Mouse (Mus musculus): ENCODE measurements around the gene Rbms2. TPM values are rescaled to one million over a fixed set of nuclear protein-coding genes. Genes with fewer than 3 reads are reported as not detected.
"Not testable (repeated sequence)": the region's sequence is repeated elsewhere in the genome, so short reads cannot be mapped to it uniquely, and the experiment has no call there.

The Rbms2 gene
- polyA plus RNA-seq, 1 experiment from 2014 or later: 36.0 TPM

DNA sequence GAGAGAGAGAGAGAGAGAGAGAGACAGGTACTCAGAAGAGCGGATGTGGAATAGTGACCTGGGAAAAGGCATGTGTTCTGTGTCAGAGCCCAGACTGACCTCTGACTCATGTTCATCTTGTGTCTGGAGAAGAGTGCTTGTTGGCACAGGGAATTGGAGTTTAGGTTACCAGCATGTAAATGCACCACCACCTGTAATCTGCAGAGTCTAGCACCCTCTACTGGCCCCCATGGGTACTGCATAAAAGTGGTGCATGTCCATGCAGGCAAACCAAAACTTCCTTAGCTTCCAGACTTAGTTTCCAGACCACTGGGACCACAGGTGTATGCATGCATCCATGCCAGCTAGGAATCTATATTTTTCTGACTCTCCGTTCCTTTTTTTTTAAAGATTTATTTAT is 5.9 kb upstream of the Rbms2 start:
- no peak overlapping the region for H3K9ac ChIP-seq (ENCODE audit: low read depth, low read length)
- H3K27me3 ChIP-seq (ENCODE audit: control insufficient read depth, insufficient read depth, low read length): no peaks in the 10 kb centered on the region
- no peak overlapping the region for H3K4me3 ChIP-seq (ENCODE audit: low read length)
- no peaks in the 10 kb centered on the region for H3K9me3 ChIP-seq (ENCODE audit: control insufficient read depth, low read length)
- 40% methylated on average over 2 of the region's 2 CpGs for WGBS
- peak; percentile 69 for ATAC-seq (ENCODE audit: low FRiP score, low TSS enrichment)
- H3K4me1 ChIP-seq (ENCODE audit: control insufficient read depth, insufficient read depth, low read length): 0 out of 2 replicates have a peak, but pooled peaks cover 5% of the 10 kb centered on the region
- no peak overlapping the region for H3K27ac ChIP-seq (ENCODE audit: low read depth, low read length)
- H3K36me3 ChIP-seq (ENCODE audit: control insufficient read depth, insufficient read depth, low read length): no peaks in the 10 kb centered on the region
- H3K4me2 ChIP-seq (replicated peaks; ENCODE audit: low read depth, low read length): no peak overlapping the region

DNA sequence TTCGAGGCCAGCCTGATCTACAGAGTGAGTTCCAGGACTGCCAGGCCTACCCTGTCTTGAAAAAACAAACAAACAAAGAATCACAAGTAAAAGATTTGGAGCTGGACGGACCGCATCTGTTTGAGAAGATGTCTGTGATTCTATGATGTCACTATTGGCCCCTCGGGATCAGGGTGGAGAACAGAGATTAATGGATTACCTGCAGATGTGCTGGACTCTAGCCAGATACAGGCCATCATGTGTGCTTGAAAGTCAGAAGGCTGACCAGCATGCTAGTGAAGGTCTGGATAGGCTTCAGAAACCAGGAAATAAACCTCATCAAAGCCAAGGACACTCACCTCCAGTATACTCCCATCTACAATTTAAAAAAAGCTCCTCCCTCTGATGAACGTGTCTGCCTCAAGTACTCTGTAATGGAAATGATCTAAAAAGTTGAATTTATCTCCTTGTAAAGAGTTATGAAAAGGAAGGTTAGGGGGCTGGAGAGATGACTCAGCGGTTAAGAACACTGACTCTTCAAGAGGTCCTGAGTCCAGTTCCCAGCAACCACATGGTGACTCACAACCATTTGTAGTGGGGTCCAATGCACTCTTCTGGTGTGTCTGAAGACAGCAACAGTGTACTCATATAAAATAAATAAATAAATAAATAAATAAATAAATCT is 5.3 kb upstream of the Rbms2 start:
- 70% methylated on average over 6 of the region's 6 CpGs for WGBS
- Histone ChIP-seq H3K9ac (ENCODE audit: low read depth, low read length) (no peak overlapping the region), H3K36me3 (ENCODE audit: control insufficient read depth, insufficient read depth, low read length) (no peaks in the 10 kb centered on the region), H3K27me3 (ENCODE audit: control insufficient read depth, insufficient read depth, low read length) (no peaks in the 10 kb centered on the region), H3K4me1 (ENCODE audit: control insufficient read depth, insufficient read depth, low read length) (0 out of 2 replicates have a peak, but pooled peaks cover 5% of the 10 kb centered on the region), H3K27ac (ENCODE audit: low read depth, low read length) (no peak overlapping the region), H3K4me2 (replicated peaks; ENCODE audit: low read depth, low read length) (no peak overlapping the region), H3K9me3 (ENCODE audit: control insufficient read depth, low read length) (no peaks in the 10 kb centered on the region), H3K4me3 (ENCODE audit: low read length) (no peak overlapping the region)
- peak; percentile 8; the same call in 1 of the 2 replicates for ATAC-seq (ENCODE audit: low FRiP score, low TSS enrichment)

DNA sequence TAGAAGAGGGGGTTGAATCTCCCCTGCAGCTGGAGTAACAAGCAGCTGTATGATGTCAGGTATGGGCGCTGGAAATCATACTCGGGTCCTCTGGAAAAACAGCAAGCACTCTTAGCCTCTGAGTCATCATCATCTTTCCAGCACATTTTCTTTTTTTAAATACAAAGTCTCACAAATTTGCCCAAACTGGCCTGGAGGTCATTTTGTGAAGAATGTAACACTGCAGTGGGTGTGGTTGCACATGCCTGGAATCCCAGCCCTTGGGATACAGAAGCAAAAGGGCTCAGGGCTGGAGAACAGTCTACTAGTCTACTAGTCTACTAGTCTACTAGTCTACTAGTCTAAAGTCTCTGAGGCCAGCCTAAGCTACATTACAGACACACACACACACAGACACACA is 4.2 kb upstream of the Rbms2 start:
- H3K9ac ChIP-seq (ENCODE audit: low read depth, low read length): no peak overlapping the region
- H3K9me3 ChIP-seq (ENCODE audit: control insufficient read depth, low read length): no peaks in the 10 kb centered on the region
- peaks cover 13% of the 10 kb centered on the region for H3K4me1 ChIP-seq (ENCODE audit: control insufficient read depth, insufficient read depth, low read length)
- H3K27ac ChIP-seq (ENCODE audit: low read depth, low read length): no peak overlapping the region
- H3K27me3 ChIP-seq (ENCODE audit: control insufficient read depth, insufficient read depth, low read length): no peaks in the 10 kb centered on the region
- ATAC-seq (ENCODE audit: low FRiP score, low TSS enrichment): no peak
- H3K4me2 ChIP-seq (replicated peaks; ENCODE audit: low read depth, low read length): no peak overlapping the region
- no peak overlapping the region for H3K4me3 ChIP-seq (ENCODE audit: low read length)
- H3K36me3 ChIP-seq (ENCODE audit: control insufficient read depth, insufficient read depth, low read length): no peaks in the 10 kb centered on the region
- 77% methylated on average over 2 of the region's 2 CpGs for WGBS

GRCm38 (mm10) chr10:128177316-128177715 is 2.8 kb downstream of the Rbms2 start:
- H3K9me3 ChIP-seq (ENCODE audit: control insufficient read depth, low read length): no peaks in the 10 kb centered on the region
- H3K9ac ChIP-seq (ENCODE audit: low read depth, low read length): no peak overlapping the region
- H3K27me3 ChIP-seq (ENCODE audit: control insufficient read depth, insufficient read depth, low read length): no peaks in the 10 kb centered on the region
- no peak overlapping the region for H3K27ac ChIP-seq (ENCODE audit: low read depth, low read length)
- H3K4me1 ChIP-seq (ENCODE audit: control insufficient read depth, insufficient read depth, low read length): peaks cover 37% of the 10 kb centered on the region
- WGBS: 96% methylated on average over 4 of the region's 4 CpGs
- no peak for ATAC-seq (ENCODE audit: low FRiP score, low TSS enrichment)
- no peak overlapping the region for H3K4me2 ChIP-seq (replicated peaks; ENCODE audit: low read depth, low read length)
- no peak overlapping the region for H3K4me3 ChIP-seq (ENCODE audit: low read length)
- no peaks in the 10 kb centered on the region for H3K36me3 ChIP-seq (ENCODE audit: control insufficient read depth, insufficient read depth, low read length)

DNA sequence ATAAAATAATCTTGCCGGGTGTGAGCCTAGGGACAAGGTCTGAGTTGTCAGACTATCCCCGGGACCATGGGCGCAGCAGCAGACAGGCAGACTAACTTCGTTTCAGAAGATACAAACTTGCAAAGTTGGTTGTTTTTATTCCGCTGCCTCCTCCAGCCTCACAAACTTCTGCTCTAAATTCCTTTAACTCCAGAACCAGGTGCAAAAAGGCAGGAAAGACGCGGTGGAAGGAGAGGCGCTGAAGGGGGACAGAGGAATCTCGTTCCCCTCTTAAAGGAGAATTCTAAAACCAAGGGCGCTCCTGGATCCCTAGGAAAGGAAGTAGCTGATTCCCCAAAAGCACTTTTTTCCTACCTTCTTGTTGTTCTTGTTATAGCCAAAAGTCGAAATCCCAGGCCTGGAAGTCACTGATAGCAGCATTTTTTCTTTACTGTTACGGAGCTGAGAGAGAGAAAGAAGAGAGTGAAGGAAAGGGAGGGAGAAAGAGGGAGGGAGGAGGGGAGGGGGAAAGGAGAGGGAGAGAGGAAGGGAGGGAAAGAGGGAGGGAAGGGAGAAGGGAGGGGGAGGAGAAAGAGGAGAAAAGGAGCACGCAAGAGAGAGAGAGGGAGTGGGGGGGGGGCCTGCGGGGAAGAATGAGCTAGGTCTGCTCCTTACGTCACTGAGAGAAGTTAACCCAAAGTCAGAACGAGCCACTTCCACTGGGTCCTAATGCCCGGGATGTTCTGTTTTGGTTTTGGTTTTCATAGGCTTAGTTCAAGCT is 3.9 kb downstream of the Rbms2 start:
- no peaks in the 10 kb centered on the region for H3K36me3 ChIP-seq (ENCODE audit: control insufficient read depth, insufficient read depth, low read length)
- H3K9me3 ChIP-seq (ENCODE audit: control insufficient read depth, low read length): no peaks in the 10 kb centered on the region
- H3K4me2 ChIP-seq (replicated peaks; ENCODE audit: low read depth, low read length): peak overlapping the region; percentile 77
- H3K27me3 ChIP-seq (ENCODE audit: control insufficient read depth, insufficient read depth, low read length): no peaks in the 10 kb centered on the region
- peak; percentile 88 for ATAC-seq (ENCODE audit: low FRiP score, low TSS enrichment)
- peak overlapping the region; percentile 59 for H3K4me3 ChIP-seq (ENCODE audit: low read length)
- peaks cover 37% of the 10 kb centered on the region for H3K4me1 ChIP-seq (ENCODE audit: control insufficient read depth, insufficient read depth, low read length)
- H3K9ac ChIP-seq (ENCODE audit: low read depth, low read length): peak overlapping the region; percentile 65
- WGBS: under 1% methylated on average over 17 of the region's 17 CpGs
- H3K27ac ChIP-seq (ENCODE audit: low read depth, low read length): peak overlapping the region; percentile 92

- no peaks in the 10 kb centered on the region for H3K9me3 ChIP-seq (ENCODE audit: control insufficient read depth, low read length)
- ATAC-seq (ENCODE audit: low FRiP score, low TSS enrichment): no peak
- H3K27me3 ChIP-seq (ENCODE audit: control insufficient read depth, insufficient read depth, low read length): no peaks in the 10 kb centered on the region
- H3K27ac ChIP-seq (ENCODE audit: low read depth, low read length): peak overlapping the region; percentile 92; the same call in 1 of the 2 replicates
- peak overlapping the region; percentile 65 for H3K9ac ChIP-seq (ENCODE audit: low read depth, low read length)
- H3K4me1 ChIP-seq (ENCODE audit: control insufficient read depth, insufficient read depth, low read length): peaks cover 37% of the 10 kb centered on the region
- peak overlapping the region; percentile 59 for H3K4me3 ChIP-seq (ENCODE audit: low read length)
- WGBS: 12% methylated on average over 3 of the region's 3 CpGs
- H3K4me2 ChIP-seq (replicated peaks; ENCODE audit: low read depth, low read length): peak overlapping the region; percentile 77
- no peaks in the 10 kb centered on the region for H3K36me3 ChIP-seq (ENCODE audit: control insufficient read depth, insufficient read depth, low read length)
These were observed 4.8 kb downstream of the Rbms2 start for GRCm38 (mm10) chr10:128175302-128175701.

DNA sequence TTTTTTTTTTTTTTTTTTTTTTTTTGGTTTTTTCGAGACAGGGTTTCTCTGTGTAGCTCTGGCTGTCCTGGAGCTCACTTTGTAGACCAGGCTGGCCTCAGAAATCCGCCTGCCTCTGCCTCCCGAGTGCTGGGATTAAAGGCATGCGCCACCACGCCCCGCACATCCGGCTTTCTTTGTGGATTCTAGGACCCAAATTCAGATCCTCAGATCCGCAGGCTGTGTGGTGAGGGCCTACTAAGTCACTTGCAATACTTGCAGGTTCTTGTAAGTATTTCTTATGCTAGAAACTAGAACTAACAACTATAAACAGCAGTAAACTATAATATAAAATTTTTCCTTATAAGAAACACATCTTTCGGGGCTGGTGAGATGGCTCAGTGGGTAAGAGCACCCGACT is 8.7 kb downstream of the Rbms2 start:
- not testable (repeated sequence) for H3K4me2 ChIP-seq (replicated peaks; ENCODE audit: low read depth, low read length); H3K9me3 ChIP-seq (ENCODE audit: control insufficient read depth, low read length); ATAC-seq (ENCODE audit: low FRiP score, low TSS enrichment); H3K36me3 ChIP-seq (ENCODE audit: control insufficient read depth, insufficient read depth, low read length); H3K27me3 ChIP-seq (ENCODE audit: control insufficient read depth, insufficient read depth, low read length); H3K27ac ChIP-seq (ENCODE audit: low read depth, low read length); H3K9ac ChIP-seq (ENCODE audit: low read depth, low read length); H3K4me3 ChIP-seq (ENCODE audit: low read length)
- WGBS: 96% methylated on average over 10 of the region's 10 CpGs
- H3K4me1 ChIP-seq (ENCODE audit: control insufficient read depth, insufficient read depth, low read length): peaks cover 26% of the 10 kb centered on the region

GRCm38 (mm10) chr10:128167091-128167490 is 13.0 kb downstream of the Rbms2 start:
- H3K36me3 ChIP-seq (ENCODE audit: control insufficient read depth, insufficient read depth, low read length): no peaks in the 10 kb centered on the region
- ATAC-seq (ENCODE audit: low FRiP score, low TSS enrichment): no peak
- H3K27ac ChIP-seq (ENCODE audit: low read depth, low read length): peak overlapping the region; percentile 26; the same call in 1 of the 2 replicates
- H3K4me3 ChIP-seq (ENCODE audit: low read length): no peak overlapping the region
- H3K27me3 ChIP-seq (ENCODE audit: control insufficient read depth, insufficient read depth, low read length): no peaks in the 10 kb centered on the region
- no peaks in the 10 kb centered on the region for H3K9me3 ChIP-seq (ENCODE audit: control insufficient read depth, low read length)
- no peak overlapping the region for H3K4me2 ChIP-seq (replicated peaks; ENCODE audit: low read depth, low read length)
- peaks cover 5% of the 10 kb centered on the region; the same call in 1 of the 2 replicates for H3K4me1 ChIP-seq (ENCODE audit: control insufficient read depth, insufficient read depth, low read length)
- no peak overlapping the region for H3K9ac ChIP-seq (ENCODE audit: low read depth, low read length)
- WGBS: 28% methylated on average over 6 of the region's 6 CpGs

- not testable (repeated sequence) for H3K4me2 ChIP-seq (replicated peaks; ENCODE audit: low read depth, low read length); H3K9me3 ChIP-seq (ENCODE audit: control insufficient read depth, low read length); ATAC-seq (ENCODE audit: low FRiP score, low TSS enrichment); H3K9ac ChIP-seq (ENCODE audit: low read depth, low read length); H3K27me3 ChIP-seq (ENCODE audit: control insufficient read depth, insufficient read depth, low read length); H3K4me1 ChIP-seq (ENCODE audit: control insufficient read depth, insufficient read depth, low read length); H3K4me3 ChIP-seq (ENCODE audit: low read length); H3K36me3 ChIP-seq (ENCODE audit: control insufficient read depth, insufficient read depth, low read length); H3K27ac ChIP-seq (ENCODE audit: low read depth, low read length)
- WGBS: 77% methylated on average over 2 of the region's 3 CpGs
These were observed 14.4 kb downstream of the Rbms2 start for GRCm38 (mm10) chr10:128165726-128166125.
